Mouse (Mus musculus) cortical plate, adult 2 months (tissue): ENCODE measurements at regions not wholly inside any gene's neighbourhood (a gene's known extent, or its start where the extent isn't known, plus 50 kb on each side); places are given as distances from the start of the nearest gene placed in this dataset.

Source experiments
- CTCF ChIP-seq: fragments of 200-500 bp; IDR thresholded peaks from 2 replicates; pipeline ENCODE4 v1.5.1; 2011; ENCODE audit warnings: mild to moderate bottlenecking, control low read depth, low read length; ENCODE audit not compliant: insufficient read depth; ENCODE audit errors: extremely low read depth
- POLR2A ChIP-seq: fragments of 200-500 bp; IDR thresholded peaks from 2 replicates; pipeline ENCODE4 v1.6.1; 2011; ENCODE audit warnings: mild to moderate bottlenecking, low read length, control low read depth; ENCODE audit not compliant: insufficient read depth; ENCODE audit errors: extremely low read depth

DNA sequence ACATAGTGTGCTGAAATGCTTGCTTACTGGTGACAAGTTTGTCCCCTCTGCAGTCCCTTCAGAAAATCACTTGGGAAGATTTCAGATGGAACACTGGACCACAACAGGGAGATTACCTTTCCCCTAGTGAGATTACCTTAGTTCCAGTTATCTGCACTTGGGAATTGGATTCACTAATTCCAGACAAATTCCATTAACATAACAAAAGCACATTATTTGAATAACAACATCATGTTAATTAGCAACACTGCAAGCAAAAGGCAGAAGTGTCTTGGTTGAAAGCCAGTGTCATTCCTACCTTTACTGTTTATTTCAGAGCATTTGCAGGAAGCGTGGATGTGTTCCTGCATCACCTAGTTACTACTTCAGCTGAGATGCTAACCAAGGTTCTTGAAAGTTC lies 355.6 kb downstream of the Impad1 start:
- TF ChIP-seq CTCF, result no peak
- TF ChIP-seq POLR2A, result no peak
